Mouse (Mus musculus) kidney, postnatal 0 days (tissue): ENCODE data around the gene Tnfsfm13. TPM values are rescaled to one million over a fixed set of nuclear protein-coding genes. Genes with fewer than 3 reads are reported as not detected.

ENCODE experiments used
- ATAC-seq: fragments of 200-750 bp; cut with Nextera tagmentation; replicated peaks from 2 replicates; pipeline ENCODE4 v1.8.0; 2017; ENCODE audit warnings: low read depth, moderate number of reproducible peaks, moderate TSS enrichment, moderate library complexity; ENCODE audit not compliant: low FRiP score
- DNase-seq: peaks from one replicate; pipeline ENCODE4 v3.0.0-alpha.2; 2016; ENCODE audit warnings: low spot score
- H3K27ac ChIP-seq: fragments of 300-500 bp; sonication (generic); 2 replicates; pipeline ENCODE4 v1.5.1; 2014; ENCODE audit warnings: mild to moderate bottlenecking
- H3K27me3 ChIP-seq: fragments of 300-500 bp; sonication (generic); 2 replicates; pipeline ENCODE4 v1.6.1; 2014; ENCODE audit warnings: low read length, mixed read lengths; ENCODE audit not compliant: insufficient read depth
- H3K36me3 ChIP-seq: fragments of 300-500 bp; sonication (generic); 2 replicates; pipeline ENCODE4 v1.6.1; 2014; ENCODE audit warnings: low read length, mixed read lengths; ENCODE audit not compliant: insufficient read depth
- H3K4me1 ChIP-seq: fragments of 300-500 bp; sonication (generic); replicated peaks from 2 replicates; pipeline ENCODE4 v1.6.1; 2014; ENCODE audit warnings: antibody characterized with exemption, low read length, mixed read lengths; ENCODE audit not compliant: insufficient read depth
- H3K4me2 ChIP-seq: fragments of 300-500 bp; sonication (generic); 2 replicates; pipeline ENCODE4 v1.6.1; 2014; ENCODE audit warnings: mild to moderate bottlenecking, low read length, moderate library complexity, mixed read lengths
- H3K4me3 ChIP-seq: fragments of 300-500 bp; sonication (generic); replicated peaks from 2 replicates; pipeline ENCODE4 v1.5.1; 2014; ENCODE audit warnings: low read depth, low read length
- H3K9ac ChIP-seq: fragments of 300-500 bp; sonication (generic); 2 replicates; pipeline ENCODE4 v1.6.1; 2014; ENCODE audit warnings: low read depth, low read length
- H3K9me3 ChIP-seq: fragments of 300-500 bp; sonication (generic); replicated peaks from 2 replicates; pipeline ENCODE4 v1.6.1; 2016; ENCODE audit warnings: low read length, inconsistent platforms, mixed read lengths
- CTCF ChIP-seq: IDR thresholded peaks from 2 replicates; pipeline ENCODE4 v1.5.1; 2016; ENCODE audit warnings: antibody characterized with exemption, low read depth, mild to moderate bottlenecking, moderate library complexity
- WGBS: fragments of 180-500 bp; shearing (Covaris S2); extraction: QIAGEN DNeasy Blood & Tissue Kit; methylation state at CpG from one replicate; pipeline ENCODE4 v1.1.7; 2014; 5-methylcytosine and 5-hydroxymethylcytosine counted together
- polyA plus RNA-seq: library from polyadenylated mRNA; unstranded; fragments of >200 nt; fragmentation: Nextera tagmentation; extraction: Ambion mirVana; gene quantifications from 2 replicates; pipeline ENCODE4 v1.2.1, GENCODE M21; 2015

The Tnfsfm13 gene
- polyA plus RNA-seq, 1 experiment from 2014 or later = 8.0 TPM

DNA sequence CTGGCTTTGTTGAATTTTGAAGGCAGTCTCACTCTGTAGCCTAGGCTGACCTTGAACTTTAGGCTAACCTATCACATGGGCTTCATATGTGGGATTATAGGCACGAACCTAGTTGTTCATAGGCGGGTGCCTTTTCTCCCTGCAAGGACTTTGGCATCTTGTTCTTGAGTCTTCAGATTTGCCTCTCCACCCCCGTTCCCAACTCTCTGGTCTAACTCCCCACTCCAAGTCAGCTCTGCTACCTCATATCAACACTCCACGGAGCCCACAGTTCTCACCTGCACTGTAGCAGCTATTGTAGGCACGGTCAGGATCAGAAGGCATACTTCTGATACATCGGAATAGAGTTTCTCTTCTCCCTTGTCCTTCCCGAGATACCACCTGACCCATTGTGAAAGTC is 12.3 kb downstream of the Tnfsfm13 start:
- no peak for TF ChIP-seq CTCF
- H3K27me3 ChIP-seq = no peaks in the 10 kb centered on the region
- peaks cover 23% of the 10 kb centered on the region for H3K4me1 ChIP-seq
- DNase-seq = no peak
- no peaks in the 10 kb centered on the region for H3K9me3 ChIP-seq
- ATAC-seq = no peak
- 74% methylated on average over 7 of the region's 7 CpGs for WGBS
- H3K4me2 ChIP-seq = no peak overlapping the region
- H3K27ac ChIP-seq = peak overlapping the region; percentile 65; the same call in 1 of the 2 replicates
- no peak overlapping the region for H3K4me3 ChIP-seq
- no peak overlapping the region for H3K9ac ChIP-seq
- H3K36me3 ChIP-seq = 0 out of 2 replicates have a peak, but pooled peaks cover 6% of the 10 kb centered on the region

- 16% methylated on average over 12 of the region's 12 CpGs for WGBS
- ATAC-seq = no peak
- H3K4me1 ChIP-seq = peaks cover 23% of the 10 kb centered on the region
Observed at GRCm38 (mm10) chr11:69682840-69683533, 12.9 kb downstream of the Tnfsfm13 start.

DNA sequence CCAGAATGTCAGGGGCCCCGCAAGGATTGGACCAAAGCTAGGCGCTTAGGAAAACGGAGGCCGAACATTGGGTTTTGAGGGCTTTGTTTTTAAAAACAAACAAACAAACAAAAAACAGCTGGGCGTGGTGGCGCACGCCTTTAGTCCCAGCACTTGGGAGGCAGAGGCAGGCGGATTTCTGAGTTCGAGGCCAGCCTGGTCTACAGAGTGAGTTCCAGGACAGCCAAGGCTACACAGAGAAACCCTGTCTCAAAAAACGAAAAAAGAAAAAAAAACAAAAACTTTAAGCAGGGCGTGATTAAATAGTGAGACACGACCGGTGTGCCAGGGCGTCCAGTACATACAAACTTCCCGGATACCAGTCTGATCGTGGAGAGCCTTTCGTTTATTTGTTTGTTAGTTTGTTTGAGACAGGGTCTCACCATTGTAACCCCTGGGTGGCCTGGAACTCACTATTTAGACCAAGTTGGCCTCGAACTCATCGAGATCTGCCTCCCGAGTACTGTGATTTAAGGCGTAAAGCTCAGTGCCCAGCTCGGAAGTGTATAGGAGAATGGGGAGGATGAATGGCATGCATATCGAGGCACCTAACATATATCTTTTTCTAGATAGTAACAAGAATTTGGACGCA is 13.6 kb downstream of the Tnfsfm13 start:
- Histone ChIP-seq H3K36me3 (peaks cover 17% of the 10 kb centered on the region; the same call in 1 of the 2 replicates), H3K4me1 (peaks cover 23% of the 10 kb centered on the region), H3K27ac (peak overlapping the region; percentile 90), H3K9ac (peak overlapping the region; percentile 51; the same call in 1 of the 2 replicates), H3K4me2 (peak overlapping the region; percentile 90), H3K4me3 (peak overlapping the region; percentile 85), H3K27me3 (no peaks in the 10 kb centered on the region), H3K9me3 (no peaks in the 10 kb centered on the region)
- no peak for DNase-seq
- 23% methylated on average over 24 of the region's 24 CpGs for WGBS
- no peak for ATAC-seq
- no peak for TF ChIP-seq CTCF

More at GRCm38 (mm10) chr11:69682840-69683533, 12.9 kb downstream of the Tnfsfm13 start:
- Histone ChIP-seq H3K36me3 (peaks cover 10% of the 10 kb centered on the region; the same call in 1 of the 2 replicates), H3K9me3 (no peaks in the 10 kb centered on the region), H3K4me2 (peak overlapping the region; percentile 90), H3K4me3 (no peak overlapping the region; the same call in 1 of the 2 replicates), H3K27me3 (no peaks in the 10 kb centered on the region), H3K27ac (peak overlapping the region; percentile 90), H3K9ac (peak overlapping the region; percentile 33; the same call in 1 of the 2 replicates)
- peak; percentile 97 for DNase-seq
- peak; percentile 99 for TF ChIP-seq CTCF

GRCm38 (mm10) chr11:69681314-69682208 is 14.3 kb downstream of the Tnfsfm13 start, which contains the start of gene Senp3:
TSS of gene Senp3 (minus strand) at chr11:69682084.
- DNase-seq = peak; percentile 98
- peak; percentile 93 for ATAC-seq

DNA sequence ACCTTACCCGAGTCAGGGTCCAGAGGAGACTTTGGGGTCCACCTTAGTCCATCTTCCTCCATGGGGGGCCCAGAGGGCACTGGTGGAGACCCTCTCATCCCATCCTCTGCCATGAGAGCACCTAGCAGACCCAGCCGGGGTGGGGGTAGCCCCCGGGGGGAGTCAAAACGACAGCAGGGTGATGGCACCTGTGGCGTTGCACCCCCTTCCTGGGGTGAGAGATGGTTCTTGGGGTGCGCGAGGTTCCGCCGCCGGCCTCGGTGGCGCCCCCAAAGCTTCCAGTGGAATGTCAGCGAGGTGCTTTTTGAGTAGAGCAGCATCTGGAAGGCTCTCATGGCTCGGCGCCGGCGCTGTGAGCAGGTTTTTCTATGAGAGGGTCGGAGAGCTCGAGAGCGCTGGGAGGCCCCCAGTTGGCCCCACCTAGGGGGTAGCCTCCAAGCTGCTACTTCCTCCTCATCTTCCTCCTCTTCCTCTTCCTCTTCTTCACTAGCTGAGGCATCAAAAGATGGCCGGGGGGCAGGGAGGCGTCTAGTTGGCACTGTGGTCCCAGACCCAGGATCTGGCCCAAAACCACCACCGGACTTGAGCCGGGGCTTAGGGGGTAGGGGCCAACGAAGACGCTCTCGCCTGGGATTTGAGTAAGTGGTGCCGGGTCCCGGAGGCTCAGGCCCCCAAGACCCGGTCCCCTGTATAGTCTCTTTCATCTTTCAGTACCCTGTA is 15.6 kb downstream of the Tnfsfm13 start:
- ATAC-seq = no peak
- H3K9me3 ChIP-seq = no peaks in the 10 kb centered on the region

More at GRCm38 (mm10) chr11:69681314-69682208, 14.3 kb downstream of the Tnfsfm13 start, which contains the start of gene Senp3:
- peaks cover 20% of the 10 kb centered on the region for H3K4me1 ChIP-seq
- peaks cover 21% of the 10 kb centered on the region; the same call in 1 of the 2 replicates for H3K36me3 ChIP-seq
- no peaks in the 10 kb centered on the region for H3K9me3 ChIP-seq
- peak within 1 kb of the TSS; percentile 85 for H3K4me3 ChIP-seq
- TF ChIP-seq CTCF = no peak
- H3K27ac ChIP-seq = peak within 1 kb of the TSS; percentile 90
- peak within 1 kb of the TSS; percentile 87 for H3K9ac ChIP-seq
- no peaks in the 10 kb centered on the region for H3K27me3 ChIP-seq
- WGBS = under 1% methylated on average over 78 of the region's 80 CpGs
- peak within 1 kb of the TSS; percentile 90 for H3K4me2 ChIP-seq

More for the DNA sequence above, 15.6 kb downstream of the Tnfsfm13 start:
- 88% methylated on average over 30 of the region's 30 CpGs for WGBS
- Histone ChIP-seq H3K4me2 (peak overlapping the region; percentile 90), H3K27me3 (no peaks in the 10 kb centered on the region), H3K4me3 (no peak overlapping the region; the same call in 1 of the 2 replicates), H3K27ac (no peak overlapping the region), H3K9ac (no peak overlapping the region), H3K36me3 (peaks cover 27% of the 10 kb centered on the region), H3K4me1 (peaks cover 10% of the 10 kb centered on the region; the same call in 1 of the 2 replicates)
- DNase-seq = no peak
- no peak for TF ChIP-seq CTCF
